Mouse (Mus musculus) embryonic stem cell, embryonic (primary cell): Measurements from ENCODE around the gene Unk.

ENCODE experiments used
- CTCF ChIA-PET, 4 experiments: fragments of 300-600 bp in 2 of 4; fragments of 350-600 bp in 2 of 4; sonication (Branson Sonifier 250); formaldehyde crosslinking; loops; one replicate each; lab custom pipeline; 2022; ENCODE audit warnings: inconsistent platforms in 2 of 4; lab: Charles Lee
- POLR2A ChIA-PET, 4 experiments: fragments of 300-600 bp in 2 of 4; fragments of 350-600 bp in 2 of 4; sonication (Branson Sonifier 250); formaldehyde crosslinking; loops; one replicate each; lab custom pipeline; 2022; ENCODE audit warnings: antibody characterized with exemption in 4 of 4, inconsistent platforms in 1 of 4; lab: Charles Lee

The Unk gene

GRCm38 (mm10) chr11:116030088-116030897 lies at the start of gene Unk:
TSS of gene Unk (plus strand) at chr11:116030322.
- ChIA-PET POLR2A (interaction anchor here (0.5 to 6.0 kb wide), 55 partner anchors 8 to 911 kb away, joined by 3 to 71 read pairs (median 4); partner anchors contain the start of genes Galk1 (in 3 of the 4), Mrpl38 (in 3 of the 4), Fbf1 (in 1 of the 4) and Itgb4 (in 1 of the 4)), CTCF (interaction anchor here in 2 of 4 experiments (0.6 to 1.4 kb wide), 3 partner anchors 17 to 458 kb away, joined by 3 to 4 read pairs (median 3); no protein-coding TSS in a partner anchor)

GRCm38 (mm10) chr11:115982472-115982871 lies 47.6 kb upstream of the Unk start:
- ChIA-PET POLR2A (interaction anchor here in 3 of 4 experiments (0.7 to 1.3 kb wide), 7 partner anchors 8 to 155 kb away, joined by 3 to 6 read pairs (median 4); partner anchors contain the start of gene Itgb4 (in 1 of the 3)), CTCF (interaction anchor here in 1 of 4 experiments (0.6 to 1.1 kb wide), 2 partner anchors 30 to 43 kb away, joined by 3 read pairs; partner anchors contain the start of gene Galk1)

- CTCF ChIA-PET: interaction anchor here in 1 of 4 experiments (1.1 kb wide), 1 partner anchor 43 kb away, joined by 3 read pairs; no protein-coding TSS in a partner anchor
These were observed 46.8 kb upstream of the Unk start for GRCm38 (mm10) chr11:115983291-115983690.

GRCm38 (mm10) chr11:115989686-115990085 lies 40.4 kb upstream of the Unk start:
- ChIA-PET POLR2A (interaction anchor here in 2 of 4 experiments (0.6 to 3.6 kb wide), 23 partner anchors 9 to 1029 kb away, joined by 3 to 20 read pairs (median 5); partner anchors contain the start of genes Galk1 (in 1 of the 2) and Itgb4 (in 1 of the 2)), CTCF (interaction anchor here in 3 of 4 experiments (0.5 to 1.9 kb wide), 11 partner anchors 10 to 362 kb away, joined by 3 to 16 read pairs (median 4); partner anchors contain the start of gene Itgb4 (in 1 of the 3))

More at GRCm38 (mm10) chr11:115983291-115983690, 46.8 kb upstream of the Unk start:
- POLR2A ChIA-PET: interaction anchor here in 3 of 4 experiments (0.6 to 1.3 kb wide), 9 partner anchors 9 to 615 kb away, joined by 3 to 6 read pairs (median 4); partner anchors contain the start of gene Itgb4 (in 1 of the 3)

- POLR2A ChIA-PET: interaction anchor here in 2 of 4 experiments (0.6 to 2.2 kb wide), 8 partner anchors 9 to 47 kb away, joined by 3 to 7 read pairs (median 4); partner anchors contain the start of gene Itgb4 (in 1 of the 2)
- CTCF ChIA-PET: interaction anchor here in 3 of 4 experiments (0.9 to 1.4 kb wide), 6 partner anchors 8 to 52 kb away, joined by 3 to 6 read pairs (median 3); partner anchors contain the start of gene Itgb4 (in 1 of the 3)
These were observed 38.0 kb upstream of the Unk start for GRCm38 (mm10) chr11:115992098-115992497.

- ChIA-PET CTCF (no interaction called here), POLR2A (interaction anchor here in 1 of 4 experiments (1.0 kb wide), 1 partner anchor 17 kb away, joined by 3 read pairs; the partner anchor contains the start of gene Galk1)
These were observed 34.9 kb upstream of the Unk start for GRCm38 (mm10) chr11:115995256-115995655.

- POLR2A ChIA-PET: interaction anchor here in 3 of 4 experiments (0.6 to 10.1 kb wide), 5 partner anchors 11 to 461 kb away, joined by 3 to 145 read pairs (median 3); partner anchors contain the start of gene Sumo2 (in 1 of the 3)
These were observed 33.1 kb upstream of the Unk start for GRCm38 (mm10) chr11:115997047-115997446.

GRCm38 (mm10) chr11:115997662-115998061 lies 32.5 kb upstream of the Unk start:
- CTCF ChIA-PET: interaction anchor here in 1 of 4 experiments (0.7 to 3.2 kb wide), 2 partner anchors 11 to 57 kb away, joined by 3 to 60 read pairs; no protein-coding TSS in a partner anchor
- POLR2A ChIA-PET: interaction anchor here in 1 of 4 experiments (0.7 to 10.1 kb wide), 4 partner anchors 15 to 461 kb away, joined by 3 to 145 read pairs (median 3); partner anchors contain the start of genes Galk1 and Sumo2

More at GRCm38 (mm10) chr11:115997047-115997446, 33.1 kb upstream of the Unk start:
- CTCF ChIA-PET: interaction anchor here in 2 of 4 experiments (1.0 to 1.2 kb wide), 2 partner anchors 57 to 98 kb away, joined by 3 to 4 read pairs; no protein-coding TSS in a partner anchor

GRCm38 (mm10) chr11:115999027-115999426 lies 31.1 kb upstream of the Unk start:
- ChIA-PET CTCF (interaction anchor here (0.6 to 3.2 kb wide), 46 partner anchors 8 to 1321 kb away, joined by 3 to 60 read pairs (median 4); partner anchors contain the start of genes Galk1 (in 1 of the 4), Itgb4 (in 1 of the 4), Mif4gd (in 1 of the 4) and Myo15b (in 1 of the 4)), POLR2A (interaction anchor here (0.5 to 10.1 kb wide), 29 partner anchors 9 to 119 kb away, joined by 3 to 145 read pairs (median 6); partner anchors contain the start of genes Galk1 (in 2 of the 4), Itgb4 (in 1 of the 4), Recql5 (in 1 of the 4) and Sap30bp (in 1 of the 4))

GRCm38 (mm10) chr11:115999538-116000143 lies 30.5 kb upstream of the Unk start:
- CTCF ChIA-PET: interaction anchor here (0.5 to 3.2 kb wide), 55 partner anchors 8 to 1320 kb away, joined by 3 to 60 read pairs (median 4); partner anchors contain the start of genes Galk1 (in 1 of the 4), Itgb4 (in 1 of the 4), Mif4gd (in 1 of the 4) and Myo15b (in 1 of the 4)

GRCm38 (mm10) chr11:116000607-116001006 lies 29.5 kb upstream of the Unk start:
- ChIA-PET POLR2A (interaction anchor here in 3 of 4 experiments (0.6 to 10.1 kb wide), 21 partner anchors 9 to 277 kb away, joined by 3 to 145 read pairs (median 5); partner anchors contain the start of genes Recql5 (in 2 of the 3), Galk1 (in 1 of the 3) and Sap30bp (in 1 of the 3)), CTCF (interaction anchor here (0.5 to 3.2 kb wide), 25 partner anchors 9 to 278 kb away, joined by 3 to 60 read pairs (median 5); partner anchors contain the start of genes Itgb4 (in 2 of the 4), Galk1 (in 1 of the 4) and Recql5 (in 1 of the 4))

More at GRCm38 (mm10) chr11:115999538-116000143, 30.5 kb upstream of the Unk start:
- POLR2A ChIA-PET: interaction anchor here (0.5 to 10.1 kb wide), 39 partner anchors 9 to 689 kb away, joined by 3 to 145 read pairs (median 4); partner anchors contain the start of genes Galk1 (in 2 of the 4), Itgb4 (in 1 of the 4), Recql5 (in 1 of the 4) and Sap30bp (in 1 of the 4)

GRCm38 (mm10) chr11:116001725-116002124 lies 28.4 kb upstream of the Unk start:
- POLR2A ChIA-PET: interaction anchor here in 2 of 4 experiments (0.5 to 10.1 kb wide), 9 partner anchors 9 to 137 kb away, joined by 3 to 145 read pairs (median 4); partner anchors contain the start of genes Galk1 (in 1 of the 2) and Mrpl38 (in 1 of the 2)
- CTCF ChIA-PET: interaction anchor here (0.5 to 3.0 kb wide), 10 partner anchors 9 to 103 kb away, joined by 3 to 19 read pairs (median 4); partner anchors contain the start of gene Itgb4 (in 1 of the 4)

- ChIA-PET POLR2A (interaction anchor here in 3 of 4 experiments (0.6 to 10.1 kb wide), 7 partner anchors 9 to 135 kb away, joined by 3 to 145 read pairs (median 4); partner anchors contain the start of genes Galk1 (in 2 of the 3) and Mrpl38 (in 1 of the 3)), CTCF (interaction anchor here in 2 of 4 experiments (1.5 to 2.7 kb wide), 2 partner anchors 10 to 15 kb away, joined by 5 to 10 read pairs; partner anchors contain the start of gene Galk1 (in 1 of the 2))
These were observed 27.2 kb upstream of the Unk start for GRCm38 (mm10) chr11:116002894-116003293.

- ChIA-PET CTCF (interaction anchor here (0.6 to 2.7 kb wide), 31 partner anchors 8 to 453 kb away, joined by 3 to 10 read pairs (median 4); partner anchors contain the start of genes Galk1 (in 1 of the 4), Itgb4 (in 1 of the 4), Mrpl38 (in 1 of the 4) and Myo15b (in 1 of the 4)), POLR2A (interaction anchor here (0.5 to 13.1 kb wide), 35 partner anchors 8 to 391 kb away, joined by 3 to 392 read pairs (median 4); partner anchors contain the start of genes Galk1 (in 2 of the 4), Itgb4 (in 1 of the 4), Mif4gd (in 1 of the 4) and Recql5 (in 1 of the 4))
These were observed 25.8 kb upstream of the Unk start for GRCm38 (mm10) chr11:116004186-116004823.
